In genomic region chr11:96536146-96536545, GRCm38 (mm10) we compare ENCODE assay signal across 1 mouse cellular context.
TF ChIP-seq lines count a peak whose summit lies in the region.

No protein-coding gene starts in this region.

TF ChIP-seq in CH12.LX, 34 proteins besides CTCF, POLR2A, EP300 and RAD21 (continued from another document):
- TF ChIP-seq MAFK (IDR thresholded peaks at IDR 0.05; ENCODE audit: insufficient replicate concordance, low read length), result no peak
- TF ChIP-seq ZMIZ1 (IDR thresholded peaks at IDR 0.05; ENCODE audit: low read depth, low read length), result no peak
- TF ChIP-seq SIN3A (IDR thresholded peaks at IDR 0.05; ENCODE audit: low read length), result no peak
- TF ChIP-seq JUND (conservative IDR thresholded peaks at IDR 0.05; ENCODE audit: low read depth, low read length), result no peak
- no peak for TF ChIP-seq MAX (IDR thresholded peaks at IDR 0.05; ENCODE audit: low read length)
